Mouse (Mus musculus) limb, embryonic 14.5 days (tissue): ENCODE results near the gene Gpr39. TPM values are rescaled to one million over a fixed set of nuclear protein-coding genes. Genes with fewer than 3 reads are reported as not detected.

Source experiments
- ATAC-seq: fragments of 200-750 bp; cut with Nextera tagmentation; 2 replicates; pipeline ENCODE4 v1.8.0; 2017; ENCODE audit warnings: low read depth, moderate number of reproducible peaks, moderate TSS enrichment; ENCODE audit not compliant: low FRiP score
- DNase-seq: peaks from one replicate; pipeline ENCODE4 v3.0.0-alpha.2; 2015; ENCODE audit warnings: low spot score
- H3K27ac ChIP-seq: fragments of 300-500 bp; sonication (generic); replicated peaks from 2 replicates; pipeline ENCODE4 v1.5.1; 2014; ENCODE audit warnings: low read depth, mild to moderate bottlenecking, low read length, moderate library complexity, mixed read lengths
- H3K27me3 ChIP-seq: fragments of 300-500 bp; sonication (generic); 2 replicates; pipeline ENCODE4 v1.6.1; 2014; ENCODE audit warnings: low read length, mixed read lengths; ENCODE audit not compliant: control insufficient read depth, insufficient read depth
- H3K36me3 ChIP-seq: fragments of 300-500 bp; sonication (generic); 2 replicates; pipeline ENCODE4 v1.6.1; 2014; ENCODE audit warnings: mild to moderate bottlenecking, low read length, moderate library complexity, mixed read lengths; ENCODE audit not compliant: control insufficient read depth, insufficient read depth
- H3K4me1 ChIP-seq: fragments of 300-500 bp; sonication (generic); 2 replicates; pipeline ENCODE4 v1.6.1; 2014; ENCODE audit warnings: antibody characterized with exemption, low read length, mixed read lengths; ENCODE audit not compliant: control insufficient read depth, insufficient read depth
- H3K4me2 ChIP-seq: fragments of 300-500 bp; sonication (generic); replicated peaks from 2 replicates; pipeline ENCODE4 v1.6.1; 2014; ENCODE audit warnings: low read depth, mild to moderate bottlenecking, low read length, moderate library complexity; ENCODE audit not compliant: severe bottlenecking
- H3K4me3 ChIP-seq: fragments of 300-500 bp; sonication (generic); replicated peaks from 2 replicates; pipeline ENCODE4 v1.5.1; 2014; ENCODE audit warnings: low read length
- H3K9ac ChIP-seq: fragments of 300-500 bp; sonication (generic); 2 replicates; pipeline ENCODE4 v1.6.1; 2014; ENCODE audit warnings: mild to moderate bottlenecking, low read depth, low read length, moderate library complexity; ENCODE audit not compliant: severe bottlenecking
- H3K9me3 ChIP-seq: fragments of 300-500 bp; sonication (generic); 2 replicates; pipeline ENCODE4 v1.6.1; 2016; ENCODE audit warnings: low read length; ENCODE audit not compliant: control insufficient read depth
- POLR2A ChIP-seq: fragments of 200-500 bp; IDR thresholded peaks from 2 replicates; pipeline ENCODE4 v1.8.0; 2012; ENCODE audit warnings: inconsistent platforms, mild to moderate bottlenecking, moderate library complexity, borderline replicate concordance; ENCODE audit not compliant: insufficient read depth, insufficient read length; ENCODE audit errors: extremely low read depth
- WGBS: fragments of 180-500 bp; shearing (Covaris S2); extraction: QIAGEN DNeasy Blood & Tissue Kit; methylation state at CpG from one replicate; pipeline ENCODE4 v1.1.7; 2014; 5-methylcytosine and 5-hydroxymethylcytosine counted together
- polyA plus RNA-seq, 2 experiments: library from polyadenylated mRNA; depleted of rRNA in 1 of 2; stranded (reverse) in 1 of 2; unstranded in 1 of 2; fragments of >200 nt; fragmentation: Nextera tagmentation in 1 of 2; extraction: Ambion mirVana in 1 of 2; gene quantifications; 2 replicates each; pipeline versions ENCODE4 v1.2.1 to v1.2.3; 2012 to 2014

The Gpr39 gene
- polyA plus RNA-seq, 2 experiments: 0.12 to 0.23 TPM

- no peak for TF ChIP-seq POLR2A
- H3K36me3 ChIP-seq: no peaks in the 10 kb centered on the region
- ATAC-seq: no peak
Observed at GRCm38 (mm10) chr1:125693541-125693940, 16.7 kb downstream of the Gpr39 start.

GRCm38 (mm10) chr1:125694338-125694737, 17.5 kb downstream of the Gpr39 start:
- no peak for DNase-seq
- H3K27me3 ChIP-seq: no peaks in the 10 kb centered on the region
- no peak overlapping the region for H3K4me2 ChIP-seq
- TF ChIP-seq POLR2A: no peak
- WGBS: 75% methylated on average over 5 of the region's 5 CpGs
- no peak overlapping the region for H3K9ac ChIP-seq
- H3K4me1 ChIP-seq: no peaks in the 10 kb centered on the region
- H3K4me3 ChIP-seq: no peak overlapping the region
- no peak for ATAC-seq
- H3K9me3 ChIP-seq: no peaks in the 10 kb centered on the region
- no peak overlapping the region for H3K27ac ChIP-seq
- no peaks in the 10 kb centered on the region for H3K36me3 ChIP-seq

More at GRCm38 (mm10) chr1:125693541-125693940, 16.7 kb downstream of the Gpr39 start:
- H3K27me3 ChIP-seq: no peaks in the 10 kb centered on the region
- DNase-seq: no peak
- no peaks in the 10 kb centered on the region for H3K9me3 ChIP-seq
- H3K4me3 ChIP-seq: no peak overlapping the region
- no peak overlapping the region for H3K27ac ChIP-seq
- H3K9ac ChIP-seq: no peak overlapping the region
- no peak overlapping the region for H3K4me2 ChIP-seq
- H3K4me1 ChIP-seq: peaks cover 2% of the 10 kb centered on the region; the same call in 1 of the 2 replicates

GRCm38 (mm10) chr1:125701101-125701590, 24.4 kb downstream of the Gpr39 start:
- 80% methylated on average over 4 of the region's 4 CpGs for WGBS
- ATAC-seq (no peak), DNase-seq (no peak)
- no peak overlapping the region for H3K9ac ChIP-seq
- no peak for TF ChIP-seq POLR2A
- no peaks in the 10 kb centered on the region for H3K36me3 ChIP-seq
- no peak overlapping the region for H3K4me3 ChIP-seq
- H3K9me3 ChIP-seq: no peaks in the 10 kb centered on the region
- H3K27ac ChIP-seq: no peak overlapping the region
- no peaks in the 10 kb centered on the region for H3K27me3 ChIP-seq
- no peak overlapping the region for H3K4me2 ChIP-seq
- no peaks in the 10 kb centered on the region for H3K4me1 ChIP-seq

GRCm38 (mm10) chr1:125701773-125702172, 25.0 kb downstream of the Gpr39 start:
- WGBS: 68% methylated on average over 7 of the region's 7 CpGs
- DNase-seq: no peak

GRCm38 (mm10) chr1:125702326-125702725, 25.5 kb downstream of the Gpr39 start:
- 87% methylated on average over 8 of the region's 8 CpGs for WGBS
- Histone ChIP-seq H3K9ac (no peak overlapping the region), H3K4me3 (no peak overlapping the region), H3K27me3 (no peaks in the 10 kb centered on the region), H3K4me2 (no peak overlapping the region), H3K36me3 (no peaks in the 10 kb centered on the region), H3K4me1 (no peaks in the 10 kb centered on the region), H3K27ac (no peak overlapping the region), H3K9me3 (no peaks in the 10 kb centered on the region)
- no peak for ATAC-seq
- TF ChIP-seq POLR2A: no peak
- no peak for DNase-seq

More at GRCm38 (mm10) chr1:125701773-125702172, 25.0 kb downstream of the Gpr39 start:
- Histone ChIP-seq H3K27ac (no peak overlapping the region), H3K27me3 (no peaks in the 10 kb centered on the region), H3K9ac (no peak overlapping the region), H3K9me3 (no peaks in the 10 kb centered on the region), H3K4me2 (no peak overlapping the region), H3K4me3 (no peak overlapping the region), H3K36me3 (no peaks in the 10 kb centered on the region), H3K4me1 (no peaks in the 10 kb centered on the region)
- no peak for ATAC-seq
- TF ChIP-seq POLR2A: no peak

- WGBS: 79% methylated on average over 3 of the region's 3 CpGs
- H3K27ac ChIP-seq: no peak overlapping the region
- no peaks in the 10 kb centered on the region for H3K4me1 ChIP-seq
- H3K4me2 ChIP-seq: no peak overlapping the region
- H3K27me3 ChIP-seq: no peaks in the 10 kb centered on the region
- no peaks in the 10 kb centered on the region for H3K36me3 ChIP-seq
- DNase-seq (no peak), ATAC-seq (no peak)
- H3K9me3 ChIP-seq: no peaks in the 10 kb centered on the region
- TF ChIP-seq POLR2A: no peak
- H3K4me3 ChIP-seq: no peak overlapping the region
- no peak overlapping the region for H3K9ac ChIP-seq
Observed at GRCm38 (mm10) chr1:125705412-125705811, 28.6 kb downstream of the Gpr39 start.
